Mouse (Mus musculus) ES-Bruce4 (cell line): ENCODE measurements around the gene Chd8. TPM values are rescaled to one million over a fixed set of nuclear protein-coding genes. Genes with fewer than 3 reads are reported as not detected.

Experiments used
- H3K27ac ChIP-seq: 2 replicates; pipeline ENCODE4 v1.5.1; 2012; ENCODE audit warnings: low read length, inconsistent platforms; ENCODE audit not compliant: insufficient read depth
- H3K27me3 ChIP-seq: 2 replicates; pipeline ENCODE4 v1.6.1; 2012; ENCODE audit warnings: mild to moderate bottlenecking, low read length, inconsistent platforms; ENCODE audit not compliant: control insufficient read depth, poor library complexity, insufficient read depth, severe bottlenecking
- H3K36me3 ChIP-seq: 2 replicates; pipeline ENCODE4 v1.6.1; 2012; ENCODE audit warnings: inconsistent platforms, mild to moderate bottlenecking, low read length, moderate library complexity; ENCODE audit not compliant: control insufficient read depth, poor library complexity, insufficient read depth, severe bottlenecking
- H3K4me1 ChIP-seq: one replicate; pipeline ENCODE4 v1.8.1; 2011; ENCODE audit warnings: low read length; ENCODE audit not compliant: control insufficient read depth, insufficient read depth
- H3K4me3 ChIP-seq: 2 replicates; pipeline ENCODE4 v1.5.1; 2011; ENCODE audit warnings: low read depth, mild to moderate bottlenecking, low read length
- H3K9ac ChIP-seq: 2 replicates; pipeline ENCODE4 v1.6.1; 2012; ENCODE audit warnings: low read depth, mild to moderate bottlenecking, inconsistent platforms; ENCODE audit not compliant: poor library complexity, severe bottlenecking
- H3K9me3 ChIP-seq: replicated peaks from 2 replicates; pipeline ENCODE4 v1.6.1; 2012; ENCODE audit warnings: mild to moderate bottlenecking, low read length, inconsistent platforms; ENCODE audit not compliant: control insufficient read depth, poor library complexity, insufficient read depth, severe bottlenecking
- CTCF ChIP-seq: IDR thresholded peaks from one replicate; pipeline ENCODE4 v1.8.1; 2011; ENCODE audit warnings: low read depth, low read length
- EP300 ChIP-seq: IDR thresholded peaks from 2 replicates; pipeline ENCODE4 v1.6.1; 2011; ENCODE audit warnings: low read depth, low read length; ENCODE audit not compliant: insufficient read depth
- POLR2A ChIP-seq: IDR thresholded peaks from one replicate; pipeline ENCODE4 v1.8.1; 2011; ENCODE audit warnings: low read length; ENCODE audit not compliant: insufficient read depth
- polyA plus RNA-seq: library from polyadenylated mRNA; stranded (reverse); fragments of >200 nt; gene quantifications from 2 replicates; pipeline ENCODE4 v1.2.4, GENCODE M21; 2011; ENCODE audit warnings: low read depth; ENCODE audit not compliant: missing spikeins, insufficient read depth, insufficient read length

Chd8 gene
- polyA plus RNA-seq, 1 experiment, result 175 TPM

DNA sequence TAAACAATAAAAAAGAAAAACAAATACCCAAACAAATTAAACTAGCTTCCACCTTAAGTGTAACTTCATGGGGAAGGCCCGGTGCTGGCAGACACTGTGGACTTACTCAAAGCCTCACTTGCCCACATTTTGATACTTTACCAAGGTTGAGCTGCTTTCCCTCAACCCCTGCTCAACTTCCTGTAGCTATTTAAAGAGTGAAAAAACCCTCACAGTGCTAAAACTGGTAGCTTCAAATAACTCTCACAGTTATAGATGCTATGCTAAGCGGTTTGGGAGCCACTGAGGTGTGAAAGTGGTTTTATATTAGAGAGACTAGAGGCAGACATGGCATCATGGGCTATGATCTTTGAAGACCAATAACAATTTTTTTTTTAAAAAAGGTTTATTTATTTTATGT is 91.0 kb downstream of the Chd8 start:
- no peaks in the 10 kb centered on the region for H3K4me1 ChIP-seq
- peaks cover 77% of the 10 kb centered on the region for H3K36me3 ChIP-seq
- H3K27ac ChIP-seq, result no peak overlapping the region
- no peaks in the 10 kb centered on the region for H3K27me3 ChIP-seq
- H3K9ac ChIP-seq, result no peak overlapping the region
- H3K4me3 ChIP-seq, result no peak overlapping the region
- no peaks in the 10 kb centered on the region for H3K9me3 ChIP-seq
- TF ChIP-seq CTCF (no peak), EP300 (no peak), POLR2A (no peak)

DNA sequence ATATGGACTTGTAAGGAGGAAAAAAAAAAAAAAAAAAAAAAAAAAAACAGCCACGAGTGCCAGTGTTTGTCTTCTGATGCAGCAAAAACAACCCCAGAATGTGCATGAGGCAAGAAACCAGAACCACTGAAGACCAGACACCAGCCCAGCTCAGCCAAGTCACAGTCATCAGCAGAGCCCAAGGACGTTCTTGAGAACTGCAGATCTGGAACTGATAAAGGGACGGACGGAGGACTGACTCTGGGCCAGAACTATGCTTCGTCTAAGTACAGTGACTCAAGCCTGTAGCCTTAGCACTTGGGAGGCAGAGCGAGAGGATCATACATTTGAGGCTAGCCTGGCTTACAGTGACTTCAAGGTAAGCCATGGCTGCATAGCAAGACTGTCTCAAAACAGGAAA is 96.7 kb downstream of the Chd8 start:
- TF ChIP-seq POLR2A (no peak), EP300 (no peak), CTCF (no peak)
- no peak overlapping the region for H3K27ac ChIP-seq
- no peaks in the 10 kb centered on the region for H3K4me1 ChIP-seq
- H3K9ac ChIP-seq, result no peak overlapping the region
- no peak overlapping the region for H3K4me3 ChIP-seq
- H3K9me3 ChIP-seq, result no peaks in the 10 kb centered on the region
- H3K36me3 ChIP-seq, result peaks cover 64% of the 10 kb centered on the region
- H3K27me3 ChIP-seq, result no peaks in the 10 kb centered on the region

- Histone ChIP-seq H3K9ac (no peak overlapping the region), H3K36me3 (peaks cover 11% of the 10 kb centered on the region), H3K9me3 (no peaks in the 10 kb centered on the region), H3K27ac (no peak overlapping the region), H3K4me3 (no peak overlapping the region), H3K27me3 (no peaks in the 10 kb centered on the region), H3K4me1 (no peaks in the 10 kb centered on the region)
- TF ChIP-seq CTCF (no peak), POLR2A (no peak), EP300 (no peak)
These were observed 102.6 kb downstream of the Chd8 start for GRCm38 (mm10) chr14:52155008-52155407.

DNA sequence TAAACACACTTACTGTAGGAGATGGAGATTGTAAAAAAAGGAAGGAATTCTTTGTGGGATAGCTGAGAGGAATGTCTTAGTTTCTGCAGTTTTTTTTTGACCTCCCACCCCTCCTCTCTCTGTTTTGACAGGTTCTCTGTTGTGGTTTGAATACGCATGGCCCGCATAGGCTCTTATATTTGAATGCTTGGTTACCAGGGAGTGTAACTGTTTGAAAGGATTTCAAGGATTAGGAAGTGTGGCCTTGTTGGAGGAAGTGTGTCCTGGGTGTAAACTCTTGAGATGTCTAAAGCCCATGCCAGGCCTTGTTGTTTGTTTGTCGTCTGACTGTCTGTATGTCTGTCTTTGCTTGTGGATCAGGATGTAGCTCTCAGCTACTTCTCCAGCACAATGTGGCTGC is 105.0 kb downstream of the Chd8 start:
- Histone ChIP-seq H3K9ac (no peak overlapping the region), H3K27ac (no peak overlapping the region), H3K4me3 (no peak overlapping the region), H3K9me3 (no peaks in the 10 kb centered on the region), H3K27me3 (no peaks in the 10 kb centered on the region), H3K4me1 (no peaks in the 10 kb centered on the region), H3K36me3 (no peaks in the 10 kb centered on the region)
- TF ChIP-seq POLR2A, result no peak
- no peak for TF ChIP-seq EP300
- no peak for TF ChIP-seq CTCF

GRCm38 (mm10) chr14:52152179-52152578 is 105.4 kb downstream of the Chd8 start:
- H3K9me3 ChIP-seq, result no peaks in the 10 kb centered on the region
- no peaks in the 10 kb centered on the region for H3K27me3 ChIP-seq
- no peaks in the 10 kb centered on the region for H3K4me1 ChIP-seq
- no peaks in the 10 kb centered on the region for H3K36me3 ChIP-seq
- H3K4me3 ChIP-seq, result no peak overlapping the region
- TF ChIP-seq CTCF (no peak), POLR2A (no peak), EP300 (no peak)
- no peak overlapping the region for H3K27ac ChIP-seq
- no peak overlapping the region for H3K9ac ChIP-seq

DNA sequence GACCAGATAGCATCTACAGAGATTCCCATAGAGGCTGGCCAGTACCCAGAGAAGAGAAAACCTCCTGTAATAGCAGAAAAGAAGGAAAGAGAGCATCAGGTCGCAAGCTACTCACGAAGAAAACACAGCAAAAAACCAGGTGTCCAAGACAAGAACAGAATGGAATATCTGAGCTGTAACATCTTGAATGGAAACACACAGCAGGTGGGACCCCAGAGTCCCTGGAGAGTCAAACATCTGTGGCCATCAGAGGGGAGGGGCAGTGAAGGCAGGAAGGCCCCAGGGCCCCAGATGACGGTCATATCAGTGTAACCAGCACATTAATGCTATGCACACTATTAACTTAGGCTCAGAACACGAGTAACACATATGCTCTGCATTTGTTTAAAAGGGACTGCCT is 107.7 kb downstream of the Chd8 start:
- H3K4me1 ChIP-seq, result no peaks in the 10 kb centered on the region
- H3K27me3 ChIP-seq, result no peaks in the 10 kb centered on the region
- no peaks in the 10 kb centered on the region for H3K36me3 ChIP-seq
- no peak overlapping the region for H3K27ac ChIP-seq
- TF ChIP-seq EP300 (no peak), POLR2A (no peak), CTCF (no peak)
- H3K9ac ChIP-seq, result no peak overlapping the region
- no peaks in the 10 kb centered on the region for H3K9me3 ChIP-seq
- no peak overlapping the region for H3K4me3 ChIP-seq

Other genes starting within 250 kb of the Chd8 start
- gene Tmem253, start 242.1 kb downstream of the Chd8 start, polyA plus RNA-seq, result 1.3 and 1.9 TPM in 2 replicates
- 64.5 and 69.1 TPM in 2 replicates for gene Zfp219, start 237.0 kb downstream of the Chd8 start, polyA plus RNA-seq
- not detected in 2 replicates for gene Olfr221, start 215.3 kb downstream of the Chd8 start, polyA plus RNA-seq
- 949 and 975 TPM in 2 replicates for gene Hnrnpc, start 153.8 kb downstream of the Chd8 start, polyA plus RNA-seq
- gene Rpgrip1, start 147.1 kb downstream of the Chd8 start, polyA plus RNA-seq, result 6.7 and 9.0 TPM in 2 replicates
- gene Supt16, start 60.4 kb downstream of the Chd8 start, polyA plus RNA-seq, result 217 and 224 TPM in 2 replicates
- 66.5 and 67.4 TPM in 2 replicates for gene Tox4, start 21.4 kb upstream of the Chd8 start, polyA plus RNA-seq
- 16.5 and 23.2 TPM in 2 replicates for gene Rab2b, start 21.8 kb upstream of the Chd8 start, polyA plus RNA-seq
- gene Mettl3, start 47.3 kb upstream of the Chd8 start, polyA plus RNA-seq, result 65.8 and 67.6 TPM in 2 replicates
- 10.0 and 11.4 TPM in 2 replicates for gene Sall2, start 71.0 kb upstream of the Chd8 start, polyA plus RNA-seq
- not detected in 2 replicates for gene Olfr1513, start 98.6 kb upstream of the Chd8 start, polyA plus RNA-seq
- not detected in 2 replicates for gene Olfr1512, start 121.4 kb upstream of the Chd8 start, polyA plus RNA-seq
- gene Olfr1511, start 139.6 kb upstream of the Chd8 start, polyA plus RNA-seq, result not detected in 2 replicates
- gene Olfr1510, start 156.6 kb upstream of the Chd8 start, polyA plus RNA-seq, result not detected in 2 replicates
- gene Olfr1509, start 185.2 kb upstream of the Chd8 start, polyA plus RNA-seq, result not detected in 2 replicates
- not detected in 2 replicates for gene Olfr1508, start 209.7 kb upstream of the Chd8 start, polyA plus RNA-seq
- gene Olfr1507, start 238.0 kb upstream of the Chd8 start, polyA plus RNA-seq, result not detected in 2 replicates